Mouse (Mus musculus) small intestine, adult 2 months (tissue): ENCODE data around the gene Nell1.

Experiments
- CTCF ChIP-seq: fragments of 200-500 bp; IDR thresholded peaks from 2 replicates; pipeline ENCODE4 v1.5.1; 2012; ENCODE audit warnings: low read depth, mild to moderate bottlenecking, control low read depth, inconsistent platforms, low read length, moderate library complexity, mixed read lengths; ENCODE audit not compliant: insufficient replicate concordance, insufficient read length; ENCODE audit errors: extremely low read depth
- POLR2A ChIP-seq: fragments of 200-500 bp; IDR thresholded peaks from 2 replicates; pipeline ENCODE4 v1.6.1; 2012; ENCODE audit warnings: low read depth, mild to moderate bottlenecking, control low read depth, inconsistent platforms, low read length, moderate library complexity

DNA sequence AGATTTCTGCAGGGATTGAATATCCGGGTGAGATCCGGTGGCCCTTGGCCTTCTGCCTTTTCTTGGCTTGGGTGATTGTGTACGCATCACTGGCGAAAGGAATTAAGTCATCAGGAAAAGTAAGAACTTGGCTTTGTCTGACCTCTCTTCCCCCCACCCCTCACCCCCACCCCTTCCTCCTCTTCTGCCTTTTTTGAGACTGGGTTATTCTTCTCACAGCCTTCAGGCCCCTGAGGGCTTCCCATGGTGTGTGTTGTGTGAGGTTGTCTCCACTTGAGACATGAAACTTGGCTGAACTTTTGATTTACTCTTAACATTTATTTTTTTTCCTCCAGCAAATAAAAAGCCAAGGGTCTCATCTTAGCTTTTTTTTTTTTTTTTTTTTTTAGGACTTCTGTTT lies 44.7 kb upstream of the Nell1 start:
- TF ChIP-seq POLR2A (no peak), CTCF (no peak)
